Mouse (Mus musculus) activated CD4-positive, CD25-positive, alpha-beta regulatory T cell, adult 4 months (primary cell): Measurements from ENCODE around the gene Oscp1. TPM values are rescaled to one million over a fixed set of nuclear protein-coding genes. Genes with fewer than 3 reads are reported as not detected.

ENCODE experiments used
- ATAC-seq: one replicate; pipeline ENCODE4 v1.8.0; 2017
- polyA plus RNA-seq, 2 experiments: library from polyadenylated mRNA; unstranded; fragments of 100-300 nt; shearing (Covaris generic); gene quantifications; one replicate each; pipeline ENCODE4 v1.2.1; 2017

The Oscp1 gene
- polyA plus RNA-seq, result under 1 TPM; 0.47 to 0.69 TPM

- ATAC-seq, result peak; percentile 97
Observed at GRCm38 (mm10) chr4:126058134-126058996, at the start of gene Oscp1. Gene Oscp1, plus strand, starts transcription at chr4:126058565.

DNA sequence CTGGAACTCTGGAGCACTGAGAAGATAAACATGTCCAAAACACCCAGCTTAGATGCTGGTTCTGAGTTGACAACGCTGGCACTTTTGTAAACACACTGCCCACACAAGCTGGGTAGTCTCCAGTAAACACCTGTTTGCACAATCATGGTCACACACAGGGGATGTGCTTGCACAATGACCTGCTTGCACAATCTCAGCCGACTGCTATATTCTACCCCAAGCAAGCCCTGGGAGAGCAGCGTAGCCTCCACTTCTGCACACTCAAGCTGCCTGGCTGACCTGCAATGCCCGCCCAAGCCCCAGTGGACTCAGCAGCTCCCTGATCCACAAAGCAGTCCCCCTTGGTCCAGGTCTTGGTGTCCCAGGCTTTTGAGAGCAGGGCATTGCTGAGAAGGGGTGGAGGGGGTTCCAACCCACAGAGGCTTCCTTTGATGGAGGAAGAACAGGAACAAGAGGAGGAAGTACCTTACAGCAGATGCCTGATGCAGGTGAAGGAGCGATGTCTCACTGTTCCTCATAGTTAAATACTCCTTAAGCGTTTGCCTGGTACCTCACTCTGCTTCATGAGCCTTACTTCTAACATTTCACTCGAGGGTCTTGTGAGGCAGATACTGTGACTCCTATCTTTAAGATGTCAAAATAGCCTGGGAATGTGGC, 40.6 kb upstream of the Oscp1 start:
- ATAC-seq, result no peak

DNA sequence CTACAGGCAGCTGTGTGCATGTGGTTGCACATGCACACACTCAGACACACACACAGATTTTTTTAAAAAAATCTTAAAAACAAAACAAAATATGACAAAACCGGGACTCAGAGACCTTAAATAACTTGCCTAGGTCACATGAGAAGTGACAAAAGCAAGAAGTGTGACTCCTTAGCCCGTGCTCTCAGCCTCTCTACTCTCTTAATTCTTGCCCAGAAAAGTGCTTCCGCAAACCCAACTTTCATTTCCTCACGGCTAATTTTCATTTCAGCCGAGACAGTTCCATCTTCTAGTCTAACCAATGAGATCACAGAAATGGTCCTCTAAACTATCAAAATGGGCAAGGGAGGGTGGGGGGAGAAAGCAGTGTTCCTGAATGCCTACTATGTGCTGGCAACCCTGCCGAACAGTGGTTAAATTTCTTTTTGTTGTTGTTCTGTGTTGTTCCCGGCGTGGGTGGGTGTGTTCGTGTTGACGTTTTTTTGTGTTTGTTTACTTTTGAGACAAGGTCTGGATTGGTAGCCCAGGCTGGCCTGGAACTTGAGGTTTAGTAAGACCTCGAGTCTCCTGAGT, 39.3 kb upstream of the Oscp1 start:
- ATAC-seq, result no peak

- no peak for ATAC-seq
Observed at GRCm38 (mm10) chr4:126024303-126024900, 34.0 kb upstream of the Oscp1 start, which contains the start of gene Csf3r. Gene Csf3r, plus strand, starts transcription at chr4:126024550.

DNA sequence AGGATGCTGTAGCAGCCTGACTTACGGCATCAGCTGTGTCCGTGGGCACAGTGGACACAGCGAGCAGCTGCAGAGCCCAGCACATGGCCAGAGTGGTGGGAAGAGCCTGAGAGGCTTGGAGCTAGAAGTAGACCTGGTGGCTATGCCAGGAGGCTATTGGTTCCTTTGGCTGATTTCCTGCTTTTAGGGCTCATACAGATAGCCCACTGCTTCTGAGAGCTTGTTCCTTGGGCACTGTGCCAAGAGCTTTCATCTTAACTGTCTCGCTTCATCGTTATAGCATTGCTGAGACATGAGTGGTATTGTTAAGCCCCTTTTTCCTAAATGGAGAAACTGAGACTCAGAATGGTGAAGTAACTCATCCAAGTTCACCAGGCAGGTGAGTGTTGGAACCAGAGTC, 32.6 kb upstream of the Oscp1 start:
- no peak for ATAC-seq

DNA sequence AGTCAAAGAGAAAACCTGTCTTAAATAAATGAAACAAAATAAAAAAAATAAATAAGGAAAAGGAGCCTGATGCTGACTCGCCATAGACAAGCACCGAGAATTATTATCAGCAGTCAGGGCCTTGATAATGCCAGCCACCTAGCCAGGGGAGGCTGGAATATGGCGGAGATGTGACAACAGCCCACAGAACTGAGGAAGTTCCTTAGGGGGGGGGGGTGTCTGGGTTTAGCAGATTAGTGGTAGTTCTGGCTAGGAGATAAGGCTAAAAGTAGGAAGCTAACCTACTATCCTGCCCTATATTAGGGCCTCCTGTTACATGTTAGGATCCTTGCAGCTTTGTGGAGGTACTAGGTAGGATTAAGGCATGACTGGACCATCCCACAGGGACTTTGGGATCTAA, 30.4 kb upstream of the Oscp1 start:
- no peak for ATAC-seq

- no peak for ATAC-seq
Observed at GRCm38 (mm10) chr4:126029042-126029441, 29.3 kb upstream of the Oscp1 start.

DNA sequence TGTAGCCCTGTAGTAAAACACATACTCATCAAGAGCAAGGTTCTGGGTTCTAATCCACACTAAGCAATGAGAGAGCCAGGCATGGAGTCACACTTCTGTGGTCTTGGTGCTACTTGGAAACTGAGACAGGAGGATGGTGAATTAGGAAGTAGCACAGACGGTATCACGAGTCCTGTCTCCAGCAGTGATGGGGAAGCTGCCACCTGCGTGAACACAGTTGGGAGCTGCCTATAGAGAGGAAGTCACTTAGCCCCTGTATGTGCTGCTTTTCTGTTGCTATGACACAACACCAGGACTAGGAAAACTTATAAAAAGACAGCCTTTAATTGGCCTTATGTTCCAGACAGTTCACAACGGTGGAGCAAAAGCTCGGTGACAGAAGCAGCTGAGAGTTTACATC, 27.7 kb upstream of the Oscp1 start:
- ATAC-seq, result no peak

GRCm38 (mm10) chr4:126035413-126035812, 23.0 kb upstream of the Oscp1 start:
- ATAC-seq, result no peak

- ATAC-seq, result peak; percentile 97
Observed at GRCm38 (mm10) chr4:126046851-126047585, 11.3 kb upstream of the Oscp1 start, which contains the start of gene Mrps15. Gene Mrps15, plus strand, starts transcription at chr4:126046925.

DNA sequence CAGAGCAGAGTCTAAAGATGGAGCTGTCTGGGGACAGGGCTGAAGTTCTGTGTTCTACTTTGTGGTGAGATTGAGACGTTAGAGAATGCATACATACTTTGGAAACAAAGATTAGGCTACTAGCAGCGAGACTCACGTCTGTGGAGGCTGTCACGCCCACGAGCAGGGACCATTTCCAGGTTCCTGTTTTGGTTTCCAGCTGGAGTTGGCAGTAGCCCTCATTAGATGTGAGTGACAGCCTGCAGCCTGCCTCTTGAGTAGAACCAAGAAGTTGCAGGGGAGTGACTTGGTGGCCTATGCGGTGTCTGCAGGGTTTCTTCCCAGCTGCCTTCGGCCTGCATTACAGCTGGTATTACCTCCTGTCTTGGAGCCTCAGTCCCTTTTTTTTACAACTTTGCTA, 6.7 kb upstream of the Oscp1 start:
- ATAC-seq, result no peak

DNA sequence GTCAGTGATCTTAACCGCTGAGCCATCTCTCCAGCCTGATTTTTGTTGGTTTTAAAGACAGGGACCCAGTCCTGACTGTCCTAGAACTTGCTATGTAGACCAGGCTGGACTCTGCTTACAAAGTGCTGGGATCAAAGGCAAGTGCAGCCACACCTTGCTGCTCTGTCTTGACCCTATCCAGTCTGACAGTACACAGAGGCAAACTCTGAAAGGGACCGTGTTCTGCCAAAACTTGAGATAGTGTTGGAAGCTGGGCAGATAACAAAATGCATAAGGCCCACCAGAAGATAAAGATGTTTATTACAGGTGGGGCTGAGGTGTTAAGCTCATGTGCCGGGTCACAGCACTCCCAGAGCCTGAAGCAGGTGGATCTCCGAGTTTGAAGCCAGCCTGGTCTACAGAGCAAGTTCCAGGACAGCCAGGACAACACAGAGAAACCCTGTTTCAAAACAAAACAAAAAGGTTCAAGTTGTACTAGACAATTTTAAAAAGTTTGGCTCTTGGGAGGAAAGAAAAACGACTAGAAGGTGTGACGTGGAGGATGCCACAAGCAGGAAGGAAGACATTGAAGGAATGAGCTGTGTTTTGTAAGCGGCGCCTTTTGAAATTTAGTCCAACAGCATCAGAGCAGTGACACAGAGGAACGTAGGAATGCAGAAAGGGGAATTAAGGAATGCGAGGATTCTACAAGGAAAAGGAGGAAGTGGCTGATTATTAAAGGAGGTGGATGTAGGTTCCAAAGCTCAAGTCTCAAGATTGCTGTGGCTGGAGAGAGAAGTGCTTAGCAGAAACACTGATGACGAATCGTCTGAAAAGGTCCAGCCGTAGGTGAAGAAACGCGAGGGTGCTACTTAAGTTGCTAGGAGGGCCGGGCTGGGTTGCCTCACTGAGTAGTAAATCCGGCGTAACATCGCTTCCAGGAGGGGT, 895 bp upstream of the Oscp1 start:
- ATAC-seq, result no peak

- ATAC-seq, result no peak
Observed at GRCm38 (mm10) chr4:126058997-126059362, 615 bp downstream of the Oscp1 start.

DNA sequence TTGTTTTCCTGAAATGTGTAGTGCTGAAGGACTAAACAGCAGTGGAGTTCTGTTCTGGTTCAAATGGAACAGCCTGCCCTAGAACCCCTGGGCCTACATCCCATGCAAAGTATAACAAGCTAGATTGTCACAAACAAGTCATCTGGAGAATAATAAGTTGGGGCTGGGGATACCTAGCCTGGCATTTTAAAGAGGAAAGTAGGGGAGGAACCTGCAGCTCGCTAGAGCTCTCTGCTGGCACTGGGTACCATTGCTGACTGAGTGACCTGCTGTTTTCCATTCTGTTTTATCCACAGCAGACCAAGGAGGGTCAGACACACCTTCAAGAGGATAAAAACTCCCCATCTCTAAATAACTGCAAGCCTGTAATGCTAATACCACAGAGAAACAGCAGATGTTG, 4.5 kb downstream of the Oscp1 start:
- no peak for ATAC-seq

DNA sequence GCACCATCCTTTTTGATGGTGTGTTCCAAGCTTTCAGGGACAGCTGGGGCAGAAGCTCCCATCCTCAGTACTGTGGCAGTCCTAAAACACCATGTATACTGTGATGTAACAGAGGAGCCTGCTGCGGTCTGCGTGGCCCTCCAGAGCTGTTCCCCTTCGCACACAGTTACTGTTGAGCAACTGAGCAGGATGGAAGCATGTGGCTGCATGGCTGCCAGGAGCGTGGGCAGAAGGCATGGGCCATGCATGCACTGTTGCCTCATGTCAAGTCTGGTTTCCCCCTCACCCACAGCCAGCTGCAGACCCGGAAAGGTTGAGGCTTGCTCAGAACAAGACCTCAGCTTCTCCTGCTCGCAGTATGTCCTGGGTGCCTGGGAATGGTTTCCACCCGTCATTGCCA, 6.9 kb downstream of the Oscp1 start:
- ATAC-seq, result no peak

DNA sequence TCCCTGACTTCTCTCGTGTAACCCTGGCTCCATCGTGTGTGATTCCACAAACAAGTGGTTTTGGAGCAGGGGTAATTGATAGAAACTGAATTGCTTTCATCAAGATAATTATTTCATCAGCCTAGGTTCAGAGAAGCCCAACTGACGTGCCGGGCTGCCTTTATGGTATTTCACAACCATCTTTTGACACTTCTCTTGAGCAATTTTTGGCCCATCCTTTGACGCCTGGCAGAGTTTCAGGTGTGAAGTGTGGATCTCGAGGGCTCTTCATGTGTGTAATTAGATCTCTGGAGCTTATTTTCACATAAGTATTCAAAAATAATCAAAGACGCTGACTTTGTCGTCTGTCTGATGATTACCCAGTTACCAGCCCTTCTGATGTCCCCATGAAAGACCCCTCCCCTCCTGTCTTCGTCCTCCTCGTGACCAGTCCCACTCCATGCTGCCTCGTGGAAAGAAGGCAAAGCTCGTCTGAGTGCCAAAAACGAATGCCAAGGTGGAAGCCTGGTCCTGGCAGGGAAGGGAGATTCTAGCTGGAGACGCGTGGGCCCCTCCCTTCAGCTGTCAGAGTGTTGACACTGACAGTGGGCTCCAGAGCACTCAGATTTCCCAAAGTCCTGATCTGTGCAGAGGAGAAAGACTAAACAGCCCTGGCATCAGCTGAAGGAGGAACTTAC, 9.2 kb downstream of the Oscp1 start:
- no peak for ATAC-seq

DNA sequence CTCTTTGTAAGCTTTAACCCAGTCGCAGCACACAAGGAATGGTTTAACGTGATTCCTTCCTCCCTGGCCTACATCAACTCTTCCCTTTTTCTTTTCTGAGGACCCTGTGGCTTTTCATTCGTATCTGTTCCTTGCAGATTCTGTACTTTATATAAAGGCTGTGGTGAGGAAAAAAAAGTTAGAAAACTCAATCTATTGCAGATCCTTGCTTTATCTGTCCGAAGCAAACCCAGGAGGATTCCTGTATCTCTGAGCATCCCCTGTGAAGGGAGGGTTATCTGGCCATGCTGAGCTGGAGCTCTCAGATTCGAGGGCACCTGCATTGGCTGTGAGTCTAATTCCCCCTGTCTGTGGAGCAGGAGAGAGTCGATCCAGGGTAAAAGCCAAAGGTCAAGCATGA, 10.5 kb downstream of the Oscp1 start:
- no peak for ATAC-seq

DNA sequence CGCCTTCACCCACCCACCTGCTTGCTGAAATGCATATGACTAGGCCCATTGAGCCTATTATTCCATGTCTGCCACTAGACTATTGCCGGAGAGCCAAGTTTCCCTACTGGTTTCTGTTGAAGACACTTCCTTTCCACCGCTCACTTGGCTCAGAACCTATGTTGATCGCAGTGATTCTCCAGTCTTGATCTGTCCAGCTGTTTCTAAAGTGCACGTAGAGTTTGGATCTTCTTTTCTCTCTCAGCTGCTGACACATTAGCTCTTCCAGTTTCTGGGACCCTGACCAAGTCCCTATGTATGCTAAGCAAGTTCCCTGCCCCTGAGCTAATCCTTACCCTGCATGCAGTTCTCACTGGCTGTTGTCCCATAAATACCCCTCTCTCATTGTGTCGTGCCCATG, 19.5 kb downstream of the Oscp1 start:
- ATAC-seq, result no peak

DNA sequence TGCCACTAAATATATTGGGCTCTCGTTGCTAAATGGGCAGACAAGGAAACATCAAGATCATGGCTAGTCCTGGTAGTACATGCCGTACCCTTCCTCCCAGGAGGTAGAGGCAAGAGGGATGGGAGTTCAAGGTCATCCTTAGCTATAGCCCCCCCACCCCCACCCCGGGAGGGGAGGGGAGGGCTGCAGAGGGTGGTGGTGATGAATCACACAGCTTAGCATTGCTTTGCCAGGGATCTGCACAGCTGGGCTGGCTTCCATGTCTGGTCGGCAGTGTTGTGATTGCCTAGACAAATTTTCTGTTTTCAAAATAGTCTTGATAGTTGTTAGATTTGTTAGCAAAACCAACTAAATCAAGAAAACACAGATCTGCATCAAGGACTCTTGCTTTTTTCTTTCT, 20.9 kb downstream of the Oscp1 start:
- ATAC-seq, result no peak

GRCm38 (mm10) chr4:126081601-126082000, 23.2 kb downstream of the Oscp1 start:
- ATAC-seq, result no peak

DNA sequence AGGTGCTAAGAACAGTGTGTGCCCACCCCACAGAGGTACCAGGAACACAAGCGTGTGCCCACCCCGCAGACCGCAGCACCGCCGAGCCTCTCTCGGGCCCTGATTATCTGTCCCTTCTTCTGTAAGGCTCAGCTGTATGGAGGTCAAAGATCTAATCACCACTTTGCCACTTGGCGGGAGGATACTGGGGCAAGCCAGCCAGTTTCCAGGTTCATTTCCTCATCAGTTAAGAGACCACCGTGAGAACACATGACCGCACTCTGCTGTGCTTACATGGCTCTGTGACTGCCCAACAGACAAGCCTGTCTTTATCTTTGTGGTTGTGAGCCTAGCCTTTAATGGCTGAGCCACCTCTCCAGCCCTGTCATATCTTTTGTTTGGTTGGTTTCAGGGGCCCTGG, 24.7 kb downstream of the Oscp1 start:
- no peak for ATAC-seq
